Mouse (Mus musculus): ENCODE results near the gene Chsy1. TPM values are rescaled to one million over a fixed set of nuclear protein-coding genes. Genes with fewer than 3 reads are reported as not detected.
"Not testable (repeated sequence)": the region's sequence is repeated elsewhere in the genome, so short reads cannot be mapped to it uniquely, and the experiment has no call there.

Chsy1 gene
- polyA plus RNA-seq, 1 experiment from 2014 or later, result 22.5 TPM

DNA sequence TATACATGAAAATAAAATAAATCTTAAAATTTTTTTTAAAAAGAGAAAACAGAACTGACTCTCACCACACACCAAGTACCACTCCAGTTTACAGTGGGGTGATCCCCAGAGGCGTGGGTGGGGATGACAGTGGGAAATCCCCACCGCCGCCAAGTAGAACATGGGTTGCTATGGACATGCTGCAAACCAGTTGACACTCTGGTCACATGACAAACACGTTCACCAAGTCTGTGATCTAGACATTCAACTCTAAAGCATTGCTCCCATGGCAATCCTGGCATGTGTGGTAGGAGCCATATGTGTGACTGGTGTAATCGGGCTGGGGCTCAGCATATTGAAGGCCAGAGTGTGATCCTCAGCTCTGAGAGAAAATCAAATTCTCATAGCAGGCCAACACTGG lies 76.1 kb downstream of the Chsy1 start:
- Histone ChIP-seq H3K9ac (replicated peaks; ENCODE audit: low read depth) (no peak overlapping the region), H3K4me2 (replicated peaks; ENCODE audit: low read depth, low read length) (no peak overlapping the region), H3K9me3 (ENCODE audit: low read length) (no peaks in the 10 kb centered on the region), H3K27me3 (replicated peaks; ENCODE audit: insufficient read depth, low read length) (no peaks in the 10 kb centered on the region), H3K36me3 (ENCODE audit: insufficient read depth, low read length) (no peaks in the 10 kb centered on the region), H3K27ac (ENCODE audit: low read length) (no peak overlapping the region), H3K4me3 (ENCODE audit: low read depth, low read length) (no peak overlapping the region), H3K4me1 (ENCODE audit: insufficient read depth, low read depth, low read length) (no peaks in the 10 kb centered on the region)
- ATAC-seq (no peak), DNase-seq (ENCODE audit: low spot score) (no peak)
- 85% methylated on average over 5 of the region's 5 CpGs for WGBS
- TF ChIP-seq EP300 (IDR thresholded peaks at IDR 0.05) (no peak), CTCF (IDR thresholded peaks at IDR 0.05) (no peak)

DNA sequence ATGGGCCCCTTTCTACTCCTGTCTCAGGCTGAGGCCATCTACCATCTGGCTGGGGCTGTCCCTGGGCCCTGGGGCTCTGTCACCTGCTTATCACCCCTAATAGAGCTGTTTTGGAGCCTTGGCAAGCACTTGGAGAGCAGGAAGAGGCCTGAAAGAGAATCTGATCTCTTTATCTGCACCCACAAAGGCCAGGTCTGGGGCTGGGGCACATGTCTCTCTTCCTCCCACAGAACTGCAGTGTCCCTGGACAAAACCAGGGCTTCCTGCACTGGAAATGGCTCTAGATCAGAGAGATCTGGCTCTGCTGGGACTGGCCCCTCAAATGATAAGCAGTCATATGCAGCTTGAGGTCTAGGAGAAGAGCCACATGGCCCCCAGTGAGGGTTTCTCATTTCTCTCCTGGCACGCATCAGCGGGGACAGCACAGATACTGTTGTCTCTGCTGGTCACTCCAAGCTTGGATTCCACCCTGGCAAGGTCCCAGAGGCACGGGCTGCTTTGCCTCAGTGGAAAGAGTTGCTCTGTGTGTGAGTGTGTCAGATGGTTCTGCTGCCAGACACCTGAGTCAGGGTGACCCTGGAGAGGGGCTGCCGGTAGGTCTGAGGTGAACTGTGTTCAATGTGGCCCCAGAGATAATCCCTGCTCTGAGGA lies 78.4 kb downstream of the Chsy1 start:
- H3K27me3 ChIP-seq (replicated peaks; ENCODE audit: insufficient read depth, low read length), result no peaks in the 10 kb centered on the region
- no peak for DNase-seq (ENCODE audit: low spot score)
- H3K9ac ChIP-seq (replicated peaks; ENCODE audit: low read depth), result no peak overlapping the region
- WGBS, result 69% methylated on average over 4 of the region's 4 CpGs
- TF ChIP-seq CTCF (IDR thresholded peaks at IDR 0.05) (no peak), EP300 (IDR thresholded peaks at IDR 0.05) (no peak)
- no peak overlapping the region for H3K27ac ChIP-seq (ENCODE audit: low read length)
- no peak overlapping the region for H3K4me2 ChIP-seq (replicated peaks; ENCODE audit: low read depth, low read length)
- H3K4me3 ChIP-seq (ENCODE audit: low read depth, low read length), result no peak overlapping the region
- H3K4me1 ChIP-seq (ENCODE audit: insufficient read depth, low read depth, low read length), result no peaks in the 10 kb centered on the region
- H3K36me3 ChIP-seq (ENCODE audit: insufficient read depth, low read length), result no peaks in the 10 kb centered on the region
- no peak for ATAC-seq
- H3K9me3 ChIP-seq (ENCODE audit: low read length), result no peaks in the 10 kb centered on the region

DNA sequence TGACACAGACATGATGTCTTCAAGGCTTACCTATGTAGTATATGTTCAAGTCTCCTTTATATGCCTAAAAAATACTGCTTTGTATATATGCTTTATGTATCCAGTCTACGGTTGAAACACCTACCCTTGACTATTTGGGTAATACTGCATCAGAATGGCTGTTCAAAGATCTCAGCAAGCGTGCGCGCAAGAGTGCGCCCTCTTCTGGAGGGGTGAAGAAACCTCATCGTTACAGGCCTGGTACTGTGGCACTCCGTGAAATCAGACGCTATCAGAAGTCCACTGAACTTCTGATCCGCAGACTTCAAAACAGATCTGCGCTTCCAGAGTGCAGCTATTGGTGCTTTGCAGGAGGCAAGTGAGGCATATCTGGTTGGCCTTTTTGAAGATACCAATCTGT lies 81.1 kb downstream of the Chsy1 start:
- H3K36me3 ChIP-seq (ENCODE audit: insufficient read depth, low read length); H3K4me1 ChIP-seq (ENCODE audit: insufficient read depth, low read depth, low read length); H3K4me3 ChIP-seq (ENCODE audit: low read depth, low read length); H3K4me2 ChIP-seq (replicated peaks; ENCODE audit: low read depth, low read length); H3K27me3 ChIP-seq (replicated peaks; ENCODE audit: insufficient read depth, low read length); H3K9me3 ChIP-seq (ENCODE audit: low read length); H3K27ac ChIP-seq (ENCODE audit: low read length); DNase-seq (ENCODE audit: low spot score); ATAC-seq; H3K9ac ChIP-seq (replicated peaks; ENCODE audit: low read depth): not testable (repeated sequence)
- TF ChIP-seq CTCF (IDR thresholded peaks at IDR 0.05), result peak; percentile 37; the same call in 1 of the 2 replicates
- 87% methylated on average over 10 of the region's 10 CpGs for WGBS

DNA sequence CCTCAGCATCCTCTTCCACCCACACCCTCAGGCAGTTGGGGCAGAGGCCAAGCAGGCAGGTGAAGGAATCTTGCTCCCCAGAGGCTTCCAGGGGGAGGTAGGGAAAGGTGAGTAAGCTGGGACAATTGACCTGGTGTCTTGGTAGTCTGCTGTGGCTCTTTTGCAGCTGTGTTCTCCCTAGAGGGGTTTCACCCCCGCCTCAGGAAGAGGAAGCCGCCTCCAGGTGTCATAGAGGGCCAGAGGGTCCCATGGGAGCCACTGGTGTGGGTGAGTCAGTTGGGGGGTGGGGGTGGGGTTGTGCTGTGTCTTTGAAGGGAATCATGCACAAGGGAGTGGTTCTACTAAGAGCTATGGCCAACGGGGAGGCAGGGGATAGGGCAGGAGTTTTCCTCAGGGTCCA lies 85.2 kb downstream of the Chsy1 start:
- Histone ChIP-seq H3K27ac (ENCODE audit: low read length) (no peak overlapping the region), H3K4me1 (ENCODE audit: insufficient read depth, low read depth, low read length) (0 out of 2 replicates have a peak, but pooled peaks cover 5% of the 10 kb centered on the region), H3K9ac (replicated peaks; ENCODE audit: low read depth) (no peak overlapping the region), H3K36me3 (ENCODE audit: insufficient read depth, low read length) (no peaks in the 10 kb centered on the region), H3K4me3 (ENCODE audit: low read depth, low read length) (no peak overlapping the region), H3K9me3 (ENCODE audit: low read length) (no peaks in the 10 kb centered on the region), H3K27me3 (replicated peaks; ENCODE audit: insufficient read depth, low read length) (no peaks in the 10 kb centered on the region), H3K4me2 (replicated peaks; ENCODE audit: low read depth, low read length) (no peak overlapping the region)
- WGBS, result 82% methylated on average over 3 of the region's 3 CpGs
- no peak for TF ChIP-seq CTCF (IDR thresholded peaks at IDR 0.05)
- TF ChIP-seq EP300 (IDR thresholded peaks at IDR 0.05), result no peak
- DNase-seq (ENCODE audit: low spot score) (no peak), ATAC-seq (no peak)

DNA sequence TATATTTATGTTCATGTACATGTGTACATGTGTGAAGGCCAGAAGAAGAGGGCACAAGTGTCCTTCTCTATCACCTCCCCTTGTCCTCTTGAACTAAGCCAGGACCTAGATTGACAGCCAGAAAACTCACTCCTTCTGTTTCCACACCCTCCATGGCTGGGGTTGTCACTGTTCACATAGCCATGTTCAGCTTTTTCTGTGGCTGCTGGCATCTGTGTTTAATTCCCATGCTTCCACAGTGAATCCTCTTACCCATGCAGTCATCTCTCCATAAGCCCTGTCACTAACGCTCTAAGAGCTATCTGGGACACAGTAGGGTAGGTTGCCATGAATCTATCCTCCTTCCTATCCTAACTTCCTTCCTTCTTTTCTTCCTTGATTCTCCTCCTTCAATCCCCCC lies 86.6 kb downstream of the Chsy1 start:
- Histone ChIP-seq H3K9ac (replicated peaks; ENCODE audit: low read depth) (no peak overlapping the region), H3K4me1 (ENCODE audit: insufficient read depth, low read depth, low read length) (0 out of 2 replicates have a peak, but pooled peaks cover 5% of the 10 kb centered on the region), H3K27me3 (replicated peaks; ENCODE audit: insufficient read depth, low read length) (no peaks in the 10 kb centered on the region), H3K36me3 (ENCODE audit: insufficient read depth, low read length) (no peaks in the 10 kb centered on the region), H3K4me3 (ENCODE audit: low read depth, low read length) (no peak overlapping the region), H3K27ac (ENCODE audit: low read length) (no peak overlapping the region), H3K4me2 (replicated peaks; ENCODE audit: low read depth, low read length) (no peak overlapping the region), H3K9me3 (ENCODE audit: low read length) (no peaks in the 10 kb centered on the region)
- DNase-seq (ENCODE audit: low spot score), result no peak
- WGBS, result 67% methylated on average over 1 of the region's 1 CpGs
- no peak for TF ChIP-seq EP300 (IDR thresholded peaks at IDR 0.05)
- TF ChIP-seq CTCF (IDR thresholded peaks at IDR 0.05), result no peak
- ATAC-seq, result no peak

DNA sequence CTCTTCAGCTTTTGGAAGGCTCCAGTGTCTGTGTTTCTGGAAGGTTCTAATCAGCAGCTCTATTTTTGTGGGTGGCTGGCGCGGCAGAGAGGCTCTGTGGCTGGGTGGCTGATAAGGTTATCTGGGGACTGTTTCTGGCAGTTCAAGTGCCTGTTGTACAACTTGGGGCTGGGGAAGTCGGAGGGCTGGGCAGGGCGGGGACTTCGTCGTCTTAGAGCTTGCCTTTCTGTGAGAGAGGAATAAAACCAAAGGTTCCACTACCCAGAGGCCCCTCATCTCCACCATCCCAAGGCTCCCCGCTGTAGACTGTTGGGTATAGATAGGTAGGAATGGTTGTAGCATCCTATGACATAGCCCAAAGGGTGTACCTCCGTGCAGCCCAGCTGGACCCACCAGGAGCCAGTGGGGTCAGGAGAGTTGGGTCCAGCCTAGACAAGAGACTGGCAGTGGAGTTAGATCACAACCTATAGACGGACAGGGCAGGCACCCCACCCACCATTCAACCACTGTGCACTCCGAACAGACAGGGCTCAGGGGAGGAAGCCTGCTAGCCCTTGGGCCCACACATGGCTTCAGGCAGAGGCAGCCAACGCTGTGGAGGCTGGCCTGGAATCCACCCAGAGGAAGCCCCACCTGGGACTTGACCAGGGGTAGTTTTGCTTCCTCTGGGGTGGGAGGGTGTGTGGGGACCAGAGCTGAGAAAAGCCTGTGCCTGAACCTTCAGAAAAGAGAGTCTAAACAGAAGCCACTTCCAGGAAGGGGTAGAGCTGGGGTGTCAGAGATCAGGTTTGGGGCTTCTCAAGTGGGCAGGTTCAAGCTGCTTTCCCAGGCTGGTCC lies 87.5 kb downstream of the Chsy1 start:
- DNase-seq (ENCODE audit: low spot score), result no peak
- 0 out of 2 replicates have a peak, but pooled peaks cover 5% of the 10 kb centered on the region for H3K4me1 ChIP-seq (ENCODE audit: insufficient read depth, low read depth, low read length)
- 44% methylated on average over 11 of the region's 11 CpGs for WGBS
- H3K36me3 ChIP-seq (ENCODE audit: insufficient read depth, low read length), result no peaks in the 10 kb centered on the region
- H3K9ac ChIP-seq (replicated peaks; ENCODE audit: low read depth), result no peak overlapping the region
- H3K4me3 ChIP-seq (ENCODE audit: low read depth, low read length), result no peak overlapping the region
- H3K9me3 ChIP-seq (ENCODE audit: low read length), result no peaks in the 10 kb centered on the region
- TF ChIP-seq EP300 (IDR thresholded peaks at IDR 0.05) (no peak), CTCF (IDR thresholded peaks at IDR 0.05) (no peak)
- 0 out of 2 replicates have a peak, but pooled peaks have one; percentile 29 for ATAC-seq
- H3K4me2 ChIP-seq (replicated peaks; ENCODE audit: low read depth, low read length), result no peak overlapping the region
- H3K27me3 ChIP-seq (replicated peaks; ENCODE audit: insufficient read depth, low read length), result no peaks in the 10 kb centered on the region
- H3K27ac ChIP-seq (ENCODE audit: low read length), result no peak overlapping the region
